Comparison of ENCODE assay signal across 7 mouse cellular contexts in the genomic region with DNA sequence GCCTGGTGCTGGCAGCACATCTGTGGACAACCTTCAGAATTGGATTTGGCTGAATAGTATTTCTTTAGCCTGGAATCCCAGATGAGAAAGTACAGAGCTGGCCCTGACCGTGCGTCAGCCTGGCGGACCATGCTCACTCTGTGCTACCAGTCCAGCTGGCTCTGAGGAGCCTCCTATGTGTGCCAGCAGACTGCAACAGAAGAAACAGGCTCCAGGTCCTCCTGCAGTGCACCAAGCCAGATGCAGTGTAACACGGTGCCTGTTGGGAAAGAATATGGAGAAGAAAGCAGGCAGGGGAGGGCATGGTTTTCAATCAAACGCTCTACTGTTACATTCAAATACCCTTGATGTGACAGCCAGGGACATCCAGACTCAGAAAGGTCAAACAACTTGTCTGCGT. TPM values are rescaled to one million over a fixed set of nuclear protein-coding genes. Genes with fewer than 3 reads are reported as not detected.
A peak's percentile ranks its signal among the peaks of the same experiment; 100 is the strongest.
DNase-seq lines count a peak whose midpoint lies in the region; ATAC-seq and TF ChIP-seq lines count a peak whose summit lies in the region.

No protein-coding gene starts in this region.

- DNase-seq in cerebellum, adult 18-20 months: peak; percentile 55 to 66
- DNase-seq in heart, adult 8-10 months (ENCODE audit: low spot score): peak; percentile 33
- DNase-seq in midbrain, postnatal 0 days (ENCODE audit: low spot score): peak; percentile 84
- no peak for DNase-seq in retina, embryonic 14.5 days (ENCODE audit: low spot score)

- peaks cover 56% of the 10 kb centered on the region for H3K4me1 ChIP-seq in midbrain, embryonic 13.5 days (replicated peaks)
- peaks cover 47% of the 10 kb centered on the region for H3K4me1 ChIP-seq in midbrain, embryonic 15.5 days
- H3K4me1 ChIP-seq in midbrain, postnatal 0 days (ENCODE audit: insufficient read depth, low read length): peaks cover 24% of the 10 kb centered on the region; the same call in 1 of the 2 replicates
- H3K4me1 ChIP-seq in intestine, embryonic 15.5 days (replicated peaks): 0 out of 2 replicates have a peak, but pooled peaks cover 7% of the 10 kb centered on the region

- H3K4me3 ChIP-seq in midbrain, embryonic 13.5 days (replicated peaks): no peak overlapping the region
- H3K4me3 ChIP-seq in midbrain, embryonic 15.5 days: no peak overlapping the region
- no peak overlapping the region for H3K4me3 ChIP-seq in midbrain, postnatal 0 days (ENCODE audit: low read depth, low read length)
- no peak overlapping the region for H3K4me3 ChIP-seq in intestine, embryonic 15.5 days (replicated peaks)

- no peaks in the 10 kb centered on the region for H3K36me3 ChIP-seq in midbrain, embryonic 13.5 days
- H3K36me3 ChIP-seq in midbrain, embryonic 15.5 days (replicated peaks): no peaks in the 10 kb centered on the region
- no peaks in the 10 kb centered on the region for H3K36me3 ChIP-seq in midbrain, postnatal 0 days (ENCODE audit: insufficient read depth, low read length)
- no peaks in the 10 kb centered on the region for H3K36me3 ChIP-seq in intestine, embryonic 15.5 days

- no peak for ATAC-seq in midbrain, embryonic 13.5 days
- no peak for ATAC-seq in midbrain, embryonic 15.5 days (replicated peaks)
- ATAC-seq in midbrain, postnatal 0 days (ENCODE audit: low FRiP score): peak; percentile 59; the same call in 1 of the 2 replicates
- no peak for ATAC-seq in intestine, embryonic 15.5 days

- no peaks in the 10 kb centered on the region for H3K27me3 ChIP-seq in midbrain, embryonic 13.5 days
- no peaks in the 10 kb centered on the region for H3K27me3 ChIP-seq in midbrain, embryonic 15.5 days (replicated peaks)
- no peaks in the 10 kb centered on the region for H3K27me3 ChIP-seq in midbrain, postnatal 0 days (ENCODE audit: insufficient read depth, low read length)
- no peaks in the 10 kb centered on the region for H3K27me3 ChIP-seq in intestine, embryonic 15.5 days (replicated peaks)

- no peak overlapping the region for H3K4me2 ChIP-seq in midbrain, embryonic 13.5 days (replicated peaks)
- H3K4me2 ChIP-seq in midbrain, embryonic 15.5 days: no peak overlapping the region
- H3K4me2 ChIP-seq in midbrain, postnatal 0 days (ENCODE audit: low read depth, low read length, poor library complexity, severe bottlenecking): no peak overlapping the region
- no peak overlapping the region for H3K4me2 ChIP-seq in intestine, embryonic 15.5 days (replicated peaks)

- no peaks in the 10 kb centered on the region for H3K9me3 ChIP-seq in midbrain, embryonic 13.5 days
- H3K9me3 ChIP-seq in midbrain, embryonic 15.5 days: no peaks in the 10 kb centered on the region
- no peaks in the 10 kb centered on the region for H3K9me3 ChIP-seq in midbrain, postnatal 0 days (ENCODE audit: low read length)
- H3K9me3 ChIP-seq in intestine, embryonic 15.5 days: no peaks in the 10 kb centered on the region

- no peak overlapping the region for H3K9ac ChIP-seq in midbrain, embryonic 13.5 days (replicated peaks)
- H3K9ac ChIP-seq in midbrain, embryonic 15.5 days: no peak overlapping the region
- no peak overlapping the region for H3K9ac ChIP-seq in midbrain, postnatal 0 days (replicated peaks; ENCODE audit: low read length, poor library complexity, severe bottlenecking)
- no peak overlapping the region for H3K9ac ChIP-seq in intestine, embryonic 15.5 days

- WGBS in midbrain, embryonic 13.5 days: 74% methylated on average over 6 of the region's 6 CpGs
- WGBS in midbrain, embryonic 15.5 days: 62% methylated on average over 6 of the region's 6 CpGs
- 60% methylated on average over 6 of the region's 6 CpGs for WGBS in midbrain, postnatal 0 days
- WGBS in intestine, embryonic 15.5 days: 69% methylated on average over 6 of the region's 6 CpGs

- peak overlapping the region; percentile 79; the same call in 1 of the 2 replicates for H3K27ac ChIP-seq in midbrain, embryonic 13.5 days
- no peak overlapping the region for H3K27ac ChIP-seq in midbrain, embryonic 15.5 days
- H3K27ac ChIP-seq in midbrain, postnatal 0 days (ENCODE audit: low read depth, low read length): peak overlapping the region; percentile 44; the same call in 1 of the 2 replicates
- no peak overlapping the region for H3K27ac ChIP-seq in intestine, embryonic 15.5 days

- no peak for TF ChIP-seq CTCF in midbrain, postnatal 0 days (IDR thresholded peaks at IDR 0.05)

RNA-seq across cellular contexts. Expression of a gene that starts 48.3 kb away (rescaled TPM):
- 2.9 and 5.2 TPM in 2 replicates for polyA plus RNA-seq in midbrain, embryonic 13.5 days (2015; fragmentation: Nextera tagmentation; extraction: Ambion mirVana)
- polyA plus RNA-seq in midbrain, embryonic 15.5 days (2015; fragmentation: Nextera tagmentation; extraction: Ambion mirVana): 10.9 and 14.2 TPM in 2 replicates
- total RNA-seq in heart, adult 8-10 months (2022): 10 to 100 TPM; 22.5 to 33.7 (median 30.9) TPM
- 118 and 131 TPM in 2 replicates for total RNA-seq in midbrain, postnatal 0 days (2014; rRNA removed)
- polyA plus RNA-seq in midbrain, postnatal 0 days (2015; fragmentation: Nextera tagmentation; extraction: Ambion mirVana): 7.2 and 9.0 TPM in 2 replicates
- 0.67 and 0.96 TPM in 2 replicates for polyA plus RNA-seq in intestine, embryonic 15.5 days (2015; fragmentation: Nextera tagmentation; extraction: Ambion mirVana)

Comparison
In these comparisons a context has a peak if more than half of its experiments do, and no peak if none do; other contexts are left out.
1. H3K27ac ChIP-seq: peak in midbrain, embryonic 13.5 days (single experiment) and midbrain, postnatal 0 days (single experiment); none in midbrain, embryonic 15.5 days (single experiment) and intestine, embryonic 15.5 days (single experiment).